Mouse (Mus musculus) bone marrow macrophage, adult 2 months (primary cell): ENCODE data around the gene Cyb5b.

Experiments used
- CTCF ChIP-seq: IDR thresholded peaks from 2 replicates; pipeline ENCODE4 v1.5.1; 2012; ENCODE audit warnings: low read depth, mild to moderate bottlenecking, low read length, moderate library complexity
- POLR2A ChIP-seq: IDR thresholded peaks from 2 replicates; pipeline ENCODE4 v1.6.1; 2012; ENCODE audit warnings: mild to moderate bottlenecking, low read depth, low read length, borderline replicate concordance

DNA sequence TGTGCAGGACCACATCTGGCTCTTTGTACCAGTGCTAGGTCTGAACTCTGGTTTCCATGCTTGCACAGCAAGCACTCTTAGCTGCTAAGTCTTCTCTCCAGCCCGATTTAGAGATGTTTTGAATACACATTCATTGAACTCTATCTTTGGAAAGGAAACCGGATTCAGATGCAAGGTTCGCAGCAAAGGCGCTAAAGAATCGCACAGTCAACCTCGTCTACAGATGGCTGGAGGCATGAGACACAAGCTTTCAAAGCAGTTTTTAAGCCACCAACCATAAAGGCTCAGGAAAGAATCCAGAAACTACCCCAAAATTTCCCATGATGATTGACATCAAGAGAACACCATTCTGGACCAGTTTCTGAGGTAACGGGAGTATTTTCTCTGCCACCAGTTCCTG is 61.6 kb downstream of the Cyb5b start:
- no peak for TF ChIP-seq POLR2A
- TF ChIP-seq CTCF: no peak
